Mouse (Mus musculus): Measurements from ENCODE around the gene Dact2. TPM values are rescaled to one million over a fixed set of nuclear protein-coding genes. Genes with fewer than 3 reads are reported as not detected.

Gene Dact2
- polyA plus RNA-seq, 1 experiment from 2014 or later, result 0.86 TPM

GRCm38 (mm10) chr17:14166746-14167432 lies 37.2 kb downstream of the Dact2 start:
- H3K4me3 ChIP-seq (ENCODE audit: low read depth, low read length), result no peak overlapping the region
- H3K9ac ChIP-seq (ENCODE audit: low read depth, low read length), result no peak overlapping the region
- no peaks in the 10 kb centered on the region for H3K9me3 ChIP-seq (ENCODE audit: control insufficient read depth, low read length)
- ATAC-seq (ENCODE audit: low FRiP score) (no peak), DNase-seq (ENCODE audit: low spot score) (no peak)
- H3K27me3 ChIP-seq (ENCODE audit: control insufficient read depth, insufficient read depth, low read length), result no peaks in the 10 kb centered on the region
- H3K4me2 ChIP-seq (replicated peaks; ENCODE audit: low read depth, low read length), result no peak overlapping the region
- WGBS, result 79% methylated on average over 6 of the region's 6 CpGs
- H3K27ac ChIP-seq (ENCODE audit: low read depth, low read length), result no peak overlapping the region
- H3K36me3 ChIP-seq (ENCODE audit: control insufficient read depth, insufficient read depth, low read length), result no peaks in the 10 kb centered on the region
- 0 out of 2 replicates have a peak, but pooled peaks cover 6% of the 10 kb centered on the region for H3K4me1 ChIP-seq (replicated peaks; ENCODE audit: control insufficient read depth, insufficient read depth, low read length)

- Histone ChIP-seq H3K4me2 (replicated peaks; ENCODE audit: low read depth, low read length) (peak overlapping the region; percentile 13; the same call in 1 of the 2 replicates), H3K27me3 (ENCODE audit: control insufficient read depth, insufficient read depth, low read length) (no peaks in the 10 kb centered on the region), H3K27ac (ENCODE audit: low read depth, low read length) (no peak overlapping the region), H3K36me3 (ENCODE audit: control insufficient read depth, insufficient read depth, low read length) (no peaks in the 10 kb centered on the region), H3K4me1 (replicated peaks; ENCODE audit: control insufficient read depth, insufficient read depth, low read length) (0 out of 2 replicates have a peak, but pooled peaks cover 6% of the 10 kb centered on the region), H3K9ac (ENCODE audit: low read depth, low read length) (no peak overlapping the region), H3K9me3 (ENCODE audit: control insufficient read depth, low read length) (no peaks in the 10 kb centered on the region), H3K4me3 (ENCODE audit: low read depth, low read length) (no peak overlapping the region)
- no peak for DNase-seq (ENCODE audit: low spot score)
- 57% methylated on average over 9 of the region's 9 CpGs for WGBS
- ATAC-seq (ENCODE audit: low FRiP score), result no peak
Measured at GRCm38 (mm10) chr17:14165934-14166610, 38.0 kb downstream of the Dact2 start.

- no peak overlapping the region for H3K9ac ChIP-seq (ENCODE audit: low read depth, low read length)
- 2% methylated on average over 10 of the region's 10 CpGs for WGBS
- peak; percentile 54 for DNase-seq (ENCODE audit: low spot score)
- H3K4me2 ChIP-seq (replicated peaks; ENCODE audit: low read depth, low read length), result peak overlapping the region; percentile 13
- no peaks in the 10 kb centered on the region for H3K27me3 ChIP-seq (ENCODE audit: control insufficient read depth, insufficient read depth, low read length)
- no peaks in the 10 kb centered on the region for H3K36me3 ChIP-seq (ENCODE audit: control insufficient read depth, insufficient read depth, low read length)
- H3K9me3 ChIP-seq (ENCODE audit: control insufficient read depth, low read length), result no peaks in the 10 kb centered on the region
- H3K4me3 ChIP-seq (ENCODE audit: low read depth, low read length), result no peak overlapping the region
- ATAC-seq (ENCODE audit: low FRiP score), result peak; percentile 77
- 0 out of 2 replicates have a peak, but pooled peaks cover 6% of the 10 kb centered on the region for H3K4me1 ChIP-seq (replicated peaks; ENCODE audit: control insufficient read depth, insufficient read depth, low read length)
- no peak overlapping the region for H3K27ac ChIP-seq (ENCODE audit: low read depth, low read length)
Measured at GRCm38 (mm10) chr17:14165332-14165876, 38.7 kb downstream of the Dact2 start.

GRCm38 (mm10) chr17:14160846-14161245 lies 43.3 kb downstream of the Dact2 start:
- WGBS, result 90% methylated on average over 3 of the region's 3 CpGs

GRCm38 (mm10) chr17:14157779-14158195 lies 46.3 kb downstream of the Dact2 start:
- no peak overlapping the region for H3K27ac ChIP-seq (ENCODE audit: low read depth, low read length)
- H3K9ac ChIP-seq (ENCODE audit: low read depth, low read length), result no peak overlapping the region
- no peak overlapping the region for H3K4me3 ChIP-seq (ENCODE audit: low read depth, low read length)
- H3K36me3 ChIP-seq (ENCODE audit: control insufficient read depth, insufficient read depth, low read length), result no peaks in the 10 kb centered on the region
- H3K4me2 ChIP-seq (replicated peaks; ENCODE audit: low read depth, low read length), result no peak overlapping the region
- ATAC-seq (ENCODE audit: low FRiP score) (peak; percentile 59), DNase-seq (ENCODE audit: low spot score) (peak; percentile 28)
- H3K27me3 ChIP-seq (ENCODE audit: control insufficient read depth, insufficient read depth, low read length), result no peaks in the 10 kb centered on the region
- no peaks in the 10 kb centered on the region for H3K9me3 ChIP-seq (ENCODE audit: control insufficient read depth, low read length)
- no peaks in the 10 kb centered on the region for H3K4me1 ChIP-seq (replicated peaks; ENCODE audit: control insufficient read depth, insufficient read depth, low read length)
- 25% methylated on average over 7 of the region's 7 CpGs for WGBS

More at GRCm38 (mm10) chr17:14160846-14161245, 43.3 kb downstream of the Dact2 start:
- Histone ChIP-seq H3K9me3 (ENCODE audit: control insufficient read depth, low read length) (no peaks in the 10 kb centered on the region), H3K36me3 (ENCODE audit: control insufficient read depth, insufficient read depth, low read length) (no peaks in the 10 kb centered on the region), H3K4me2 (replicated peaks; ENCODE audit: low read depth, low read length) (no peak overlapping the region), H3K4me1 (replicated peaks; ENCODE audit: control insufficient read depth, insufficient read depth, low read length) (0 out of 2 replicates have a peak, but pooled peaks cover 3% of the 10 kb centered on the region), H3K27ac (ENCODE audit: low read depth, low read length) (no peak overlapping the region), H3K4me3 (ENCODE audit: low read depth, low read length) (no peak overlapping the region), H3K9ac (ENCODE audit: low read depth, low read length) (no peak overlapping the region), H3K27me3 (ENCODE audit: control insufficient read depth, insufficient read depth, low read length) (no peaks in the 10 kb centered on the region)
- ATAC-seq (ENCODE audit: low FRiP score) (no peak), DNase-seq (ENCODE audit: low spot score) (no peak)

Other genes with a start within 250 kb of the Dact2 start
- gene Gm7356, start 200.6 kb downstream of the Dact2 start, polyA plus RNA-seq (2014; fragmentation: Nextera tagmentation; extraction: Ambion mirVana), result not detected in 2 replicates
- not detected in 2 replicates for gene Gm7358, start 144.8 kb downstream of the Dact2 start, polyA plus RNA-seq (2014; fragmentation: Nextera tagmentation; extraction: Ambion mirVana)
- gene Smoc2, start 75.2 kb upstream of the Dact2 start, polyA plus RNA-seq (2014; fragmentation: Nextera tagmentation; extraction: Ambion mirVana), result 14.5 and 19.4 TPM in 2 replicates